Mouse (Mus musculus) mouse embryonic stem cell (cell line): ENCODE data around the gene Zfhx3.

ENCODE experiments used
- in situ Hi-C, 2 experiments: fragments of 300-500 bp; cut with MboI; formaldehyde crosslinking; loops; 1 replicate in 1 of 2; 3 replicates in 1 of 2; pipeline ENCODE4 v1.14.3; 2019 to 2020; ENCODE audit warnings: low sequenced_read_pairs in 2 of 2, low pct_unique_long_range_greater_than_20kb in 1 of 2, mixed read lengths in 1 of 2; ENCODE audit not compliant: unreplicated experiment in 1 of 2

The Zfhx3 gene

DNA sequence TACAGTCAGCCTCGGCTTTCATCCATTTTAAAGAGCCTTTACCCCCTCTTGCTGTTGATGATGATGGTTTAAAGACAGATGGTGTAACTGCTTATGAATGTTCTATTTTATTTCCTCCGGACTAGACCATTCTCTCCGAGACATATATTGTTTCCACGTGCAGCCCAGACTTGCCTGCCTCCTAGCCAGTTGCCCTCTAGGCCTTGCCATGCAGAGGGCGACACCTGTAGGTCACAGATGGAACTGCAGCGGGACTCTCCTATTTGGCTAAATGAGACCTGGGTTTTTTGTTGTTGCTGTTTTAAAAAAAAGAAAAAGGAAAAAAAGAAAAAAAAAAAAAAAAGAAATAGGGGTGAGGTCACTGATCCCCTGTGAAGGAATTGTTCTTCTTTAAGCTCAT, 969.1 kb downstream of the Zfhx3 start:
- in situ Hi-C loops, result no loop called here

DNA sequence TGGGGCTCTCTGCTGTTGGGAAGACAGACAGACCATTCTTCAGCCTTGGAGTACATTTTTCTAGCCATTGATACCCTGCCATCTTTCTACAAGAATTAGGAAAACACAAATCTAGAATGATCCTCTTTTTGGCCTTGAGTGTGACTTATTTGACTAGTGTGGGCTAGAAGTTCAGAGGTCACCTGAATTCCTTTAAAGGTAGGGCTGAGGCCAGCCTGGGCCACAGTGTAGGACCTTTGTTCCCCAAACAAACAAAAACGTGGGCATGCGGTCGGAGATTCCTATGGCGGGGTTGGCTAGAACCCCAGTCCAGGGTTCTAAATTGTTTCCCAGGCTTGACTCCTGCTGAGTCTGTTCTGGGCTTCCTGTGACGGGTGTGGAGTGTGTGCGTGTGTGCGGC, 970.6 kb downstream of the Zfhx3 start:
- in situ Hi-C loops, result no loop called here

GRCm38 (mm10) chr8:108915425-108915824, 973.0 kb downstream of the Zfhx3 start:
- in situ Hi-C loops, result no loop called here

DNA sequence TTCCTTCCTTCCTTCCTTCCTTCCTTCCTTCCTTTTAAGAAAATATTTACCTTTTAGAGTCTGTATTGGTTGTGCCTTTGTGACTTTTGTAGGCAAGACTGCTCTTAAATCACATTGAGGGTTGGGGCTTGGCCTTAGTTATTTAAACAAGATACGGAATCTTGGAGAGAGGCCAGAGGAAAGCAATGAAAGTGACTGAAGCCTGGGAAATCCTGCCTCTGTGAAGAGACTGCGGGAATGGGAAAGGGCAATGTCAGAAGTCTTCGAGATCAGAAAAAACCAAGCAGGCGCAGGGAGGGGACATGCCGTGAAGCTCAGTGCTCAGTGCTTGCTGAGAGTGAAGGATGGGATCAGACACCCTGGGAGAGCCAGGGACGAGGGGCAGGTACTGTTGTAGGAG, 973.4 kb downstream of the Zfhx3 start:
- in situ Hi-C loops, result no loop called here

DNA sequence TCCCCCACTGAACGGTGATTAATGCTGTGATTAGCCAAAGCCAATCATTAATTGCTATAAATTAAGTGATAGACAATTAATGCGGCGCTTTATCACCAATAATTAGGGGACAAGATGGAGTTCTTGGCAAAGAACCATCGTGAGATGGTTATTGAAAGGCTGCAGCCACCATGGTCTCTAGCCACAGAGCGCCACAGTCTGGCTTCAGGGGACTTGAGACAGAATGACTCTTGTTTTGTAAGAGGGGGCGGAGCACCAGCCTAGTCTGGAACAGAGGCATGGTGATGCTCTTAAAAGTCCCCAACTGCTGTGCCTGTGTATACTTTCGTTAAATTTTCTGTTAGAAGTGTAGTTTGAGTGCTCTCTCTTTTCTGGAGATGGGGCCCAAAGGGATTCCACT, 977.7 kb downstream of the Zfhx3 start:
- in situ Hi-C loops, result no loop called here

GRCm38 (mm10) chr8:108923161-108923560, 980.7 kb downstream of the Zfhx3 start:
- in situ Hi-C loops, result no loop called here

GRCm38 (mm10) chr8:108924526-108924925, 982.1 kb downstream of the Zfhx3 start:
- in situ Hi-C loops, result no loop called here

DNA sequence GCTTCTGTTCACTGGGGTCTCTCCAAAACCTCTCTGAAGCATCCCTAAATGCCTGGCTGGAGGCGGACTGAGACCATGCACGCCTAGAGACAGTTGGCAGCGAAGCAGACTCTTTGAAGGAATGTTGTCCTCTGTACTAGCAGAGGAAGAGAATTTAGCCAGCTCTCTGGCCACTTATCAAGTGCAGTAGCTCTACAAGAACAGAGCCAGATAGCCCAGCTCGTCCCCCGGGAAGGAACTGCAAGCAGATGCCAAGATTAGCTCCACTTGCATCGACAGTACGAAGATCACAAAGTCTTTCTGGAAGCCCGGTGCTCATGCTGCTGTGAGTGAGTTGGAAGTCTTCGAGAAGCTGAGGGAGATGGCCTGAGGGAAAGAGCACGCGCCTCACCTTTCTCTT, 983.7 kb downstream of the Zfhx3 start:
- in situ Hi-C loops, result no loop called here

DNA sequence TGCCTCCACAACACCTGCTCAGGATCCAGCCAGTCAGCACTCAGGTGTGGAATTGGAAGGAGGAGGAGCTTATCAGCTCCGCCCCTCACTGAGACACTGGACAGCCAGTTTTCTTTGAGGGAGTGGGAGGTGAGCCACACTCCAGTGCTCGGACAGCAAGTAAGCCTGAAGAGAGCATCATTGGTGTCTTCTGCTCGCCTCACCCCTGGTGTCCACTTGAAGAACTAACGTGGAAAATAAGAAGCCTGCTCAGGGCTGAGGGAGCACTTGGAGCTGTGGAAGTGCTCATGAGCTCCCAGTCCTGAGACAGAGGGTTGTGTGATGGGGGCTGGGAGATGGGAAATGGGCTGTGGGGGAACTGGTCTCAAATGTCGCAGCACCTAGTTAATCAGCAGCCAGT, 988.2 kb downstream of the Zfhx3 start:
- in situ Hi-C loops, result no loop called here

GRCm38 (mm10) chr8:108931837-108932236, 989.4 kb downstream of the Zfhx3 start:
- in situ Hi-C loops, result no loop called here

DNA sequence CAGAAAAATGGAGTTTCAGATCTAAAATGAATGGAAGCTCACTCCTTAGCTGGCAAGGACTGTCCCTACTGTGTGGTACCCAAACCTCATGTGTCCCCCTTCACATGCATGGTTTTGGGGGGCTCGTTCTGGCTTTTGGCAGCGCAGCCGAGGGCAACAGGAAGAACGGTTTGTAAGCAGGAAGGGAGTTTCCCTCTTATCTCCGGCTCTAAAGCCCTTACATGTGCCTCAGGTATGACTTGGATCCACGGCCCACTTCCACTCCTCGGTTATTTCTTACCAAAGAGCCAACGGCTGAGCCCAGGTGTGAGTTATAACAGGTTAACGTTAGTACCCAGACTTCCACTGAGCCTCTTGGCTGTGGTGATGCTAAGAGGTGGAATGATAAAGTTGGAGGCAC, 990.3 kb downstream of the Zfhx3 start:
- in situ Hi-C loops, result no loop called here

DNA sequence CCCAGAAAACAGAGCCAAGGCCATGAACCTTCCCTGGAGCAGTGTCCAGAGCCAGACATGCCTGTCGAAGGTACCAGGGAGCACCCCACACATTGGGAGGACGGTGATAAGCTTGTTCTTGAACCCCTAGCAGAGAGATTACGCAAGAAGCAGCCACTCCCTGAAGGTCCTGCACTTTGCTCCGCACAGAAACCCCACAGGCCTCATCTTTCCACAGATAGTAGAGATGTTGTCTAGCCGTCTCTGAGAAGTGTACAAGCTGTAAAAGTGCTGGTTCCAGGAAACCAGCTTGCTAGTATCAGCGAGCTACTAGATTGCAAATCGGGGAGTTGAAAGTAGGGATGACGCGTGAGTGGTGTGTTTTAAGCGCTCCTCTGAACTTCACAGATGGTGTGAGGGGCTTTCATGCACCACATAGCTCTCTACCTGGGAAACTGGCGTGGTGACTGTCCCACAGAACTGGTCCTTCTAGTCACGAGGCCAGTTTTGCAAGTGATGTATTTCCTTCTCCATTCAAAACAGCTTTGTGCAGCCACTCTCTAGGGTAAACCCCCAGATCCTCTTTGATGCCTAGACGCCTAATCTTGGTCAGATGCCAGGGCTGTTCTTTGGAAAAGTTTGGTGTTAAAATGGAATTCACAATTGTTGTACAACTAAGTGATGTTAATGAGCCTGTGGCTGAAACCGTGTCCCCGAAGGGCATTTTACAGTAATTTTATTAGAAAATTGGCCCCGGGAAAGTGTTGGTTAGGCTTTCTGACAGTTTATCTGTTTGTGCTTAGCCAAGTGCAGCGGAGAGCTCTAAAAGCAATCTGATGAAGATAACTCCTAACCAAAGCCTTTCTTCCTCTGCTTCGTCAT, 993.6 kb downstream of the Zfhx3 start:
- in situ Hi-C loops, result no loop called here

GRCm38 (mm10) chr8:108936695-108937448, 994.4 kb downstream of the Zfhx3 start:
- in situ Hi-C loops, result no loop called here

DNA sequence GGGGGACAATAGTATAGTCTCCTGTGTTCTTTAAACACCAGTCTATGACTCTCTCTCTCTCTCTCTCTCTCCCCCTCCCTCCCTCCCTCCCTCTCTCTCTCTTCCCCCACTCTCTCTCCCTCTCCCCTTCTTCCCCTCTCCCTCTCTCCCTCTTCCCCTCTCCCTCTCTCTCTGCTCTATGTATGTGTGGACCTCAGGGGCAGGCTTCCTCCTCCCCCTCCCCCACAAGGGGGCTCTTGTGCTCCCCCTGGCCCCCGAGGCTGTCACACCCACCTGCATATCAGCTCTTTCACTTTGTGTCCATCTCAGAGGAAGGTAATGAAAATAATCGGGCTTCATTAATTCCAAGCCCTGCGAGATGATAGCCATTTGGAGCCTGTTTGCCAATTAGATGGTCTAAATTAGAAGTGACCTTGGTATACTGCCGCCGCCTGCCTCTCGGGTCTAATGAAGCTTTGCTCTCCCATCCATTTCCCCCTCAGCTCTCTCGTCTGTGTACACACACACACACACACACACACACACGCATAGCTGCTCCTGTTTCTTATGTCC, 995.5 kb downstream of the Zfhx3 start:
- in situ Hi-C loops, result no loop called here

- in situ Hi-C loops, result no loop called here
These were observed 1000.2 kb downstream of the Zfhx3 start for GRCm38 (mm10) chr8:108942686-108943085.

- in situ Hi-C loops, result no loop called here
These were observed 1000.7 kb downstream of the Zfhx3 start for GRCm38 (mm10) chr8:108943132-108943531.

DNA sequence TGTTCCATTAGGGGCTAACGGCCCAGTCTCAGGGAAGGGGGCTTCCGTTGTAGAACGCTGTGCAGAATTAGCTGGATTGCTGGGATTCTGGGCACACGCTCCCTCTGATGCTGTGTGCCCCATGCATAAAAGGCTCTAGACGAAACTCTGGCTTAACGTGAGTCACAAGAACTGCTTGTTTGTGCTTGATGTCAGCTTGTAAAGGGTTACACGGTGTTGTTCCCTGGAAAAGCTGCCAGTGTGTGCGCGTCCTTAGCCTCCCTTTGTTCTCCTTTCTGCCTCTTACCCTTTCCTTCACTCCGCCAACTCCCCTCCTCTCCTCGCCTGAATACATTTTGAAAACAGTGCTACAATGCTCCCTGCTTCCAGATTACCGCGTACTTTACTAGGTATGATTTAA, 1001.9 kb downstream of the Zfhx3 start:
- in situ Hi-C loops, result no loop called here

- in situ Hi-C loops, result no loop called here
These were observed 1007.9 kb downstream of the Zfhx3 start for GRCm38 (mm10) chr8:108950311-108950710.

DNA sequence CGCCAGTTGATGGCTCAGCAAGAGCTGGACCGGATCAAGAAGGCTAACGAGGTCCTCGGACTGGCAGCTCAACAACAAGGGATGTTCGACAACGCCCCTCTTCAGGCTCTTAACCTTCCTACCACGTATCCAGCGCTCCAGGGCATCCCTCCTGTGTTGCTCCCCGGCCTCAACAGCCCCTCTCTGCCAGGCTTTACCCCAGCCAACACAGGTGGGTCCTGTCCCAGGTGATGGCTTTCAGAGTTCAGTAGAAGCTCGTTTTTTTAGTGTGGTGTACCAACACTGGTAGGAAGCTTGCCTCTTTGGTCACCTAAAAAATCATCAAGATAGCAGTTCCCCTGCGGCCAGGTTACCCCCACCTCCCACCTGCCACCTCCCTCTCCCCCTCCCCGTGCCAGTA, 1009.1 kb downstream of the Zfhx3 start:
- in situ Hi-C loops, result no loop called here

DNA sequence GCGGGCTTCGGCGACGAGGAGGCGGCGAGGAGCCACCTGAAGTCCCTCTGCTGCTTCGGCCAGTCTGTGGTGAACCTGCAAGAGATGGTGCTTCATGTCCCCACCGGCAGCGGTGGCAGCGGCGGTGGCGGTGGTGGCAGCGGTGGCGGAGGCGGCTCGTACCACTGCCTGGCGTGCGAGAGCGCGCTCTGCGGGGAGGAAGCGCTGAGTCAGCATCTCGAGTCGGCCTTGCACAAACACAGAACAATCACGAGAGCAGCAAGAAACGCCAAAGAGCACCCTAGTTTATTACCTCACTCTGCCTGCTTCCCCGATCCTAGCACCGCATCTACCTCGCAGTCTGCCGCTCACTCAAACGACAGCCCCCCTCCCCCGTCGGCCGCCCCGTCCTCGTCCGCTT, 1014.0 kb downstream of the Zfhx3 start:
- in situ Hi-C loops, result no loop called here
